Mouse (Mus musculus): ENCODE data around the gene Fam205c. TPM values are rescaled to one million over a fixed set of nuclear protein-coding genes. Genes with fewer than 3 reads are reported as not detected.

The Fam205c gene
- polyA plus RNA-seq (2016; fragmentation: Nextera tagmentation; extraction: Ambion mirVana): 1.1 TPM in 1 of 2 replicates, not detected in the other

GRCm38 (mm10) chr4:42874134-42874533 is at the start of gene Fam205c:
Gene Fam205c, minus strand, starts transcription at chr4:42874234.
- H3K27me3 ChIP-seq (ENCODE audit: insufficient read depth, poor library complexity, severe bottlenecking): peaks cover 11% of the 10 kb centered on the region; the same call in 1 of the 2 replicates
- H3K9me3 ChIP-seq: no peaks in the 10 kb centered on the region
- H3K27ac ChIP-seq: no peak within 1 kb of the TSS
- H3K36me3 ChIP-seq: no peaks in the 10 kb centered on the region
- no peak within 1 kb of the TSS for H3K4me3 ChIP-seq
- DNase-seq (ENCODE audit: low spot score): no peak
- 85% methylated on average over 7 of the region's 7 CpGs for WGBS
- H3K4me1 ChIP-seq (replicated peaks): no peaks in the 10 kb centered on the region

- H3K4me1 ChIP-seq (replicated peaks): peaks cover 6% of the 10 kb centered on the region
- H3K4me3 ChIP-seq: no peak overlapping the region
- H3K9me3 ChIP-seq: no peaks in the 10 kb centered on the region
- DNase-seq (ENCODE audit: low spot score): no peak
- WGBS: 88% methylated on average over 8 of the region's 8 CpGs
- no peaks in the 10 kb centered on the region for H3K36me3 ChIP-seq
- no peak overlapping the region for H3K27ac ChIP-seq
- peaks cover 31% of the 10 kb centered on the region for H3K27me3 ChIP-seq (ENCODE audit: insufficient read depth, poor library complexity, severe bottlenecking)
Measured at GRCm38 (mm10) chr4:42922461-42922860, 48.4 kb upstream of the Fam205c start.

DNA sequence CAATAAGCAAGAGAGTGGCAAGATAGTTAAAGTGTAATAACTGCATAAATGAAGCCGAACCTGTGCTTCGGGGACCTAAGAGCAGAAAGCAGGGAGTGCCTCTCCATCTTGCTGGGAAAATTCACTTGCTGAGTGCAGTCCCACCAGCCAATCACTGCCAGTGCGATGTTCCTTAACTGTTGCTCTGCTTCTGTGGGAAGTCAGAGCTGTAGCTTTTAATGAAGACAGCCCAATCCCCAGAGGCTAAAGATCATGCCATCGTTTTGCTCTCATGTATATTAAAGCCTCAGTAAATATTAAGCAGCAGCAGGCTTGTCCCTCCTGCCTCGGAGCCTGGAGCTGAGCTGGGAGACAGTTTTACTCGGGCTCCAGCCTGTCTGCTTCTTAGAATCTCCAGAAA is 48.0 kb upstream of the Fam205c start:
- H3K36me3 ChIP-seq: no peaks in the 10 kb centered on the region
- peaks cover 10% of the 10 kb centered on the region for H3K4me1 ChIP-seq (replicated peaks)
- peaks cover 35% of the 10 kb centered on the region for H3K27me3 ChIP-seq (ENCODE audit: insufficient read depth, poor library complexity, severe bottlenecking)
- WGBS: 77% methylated on average over 6 of the region's 6 CpGs
- H3K4me3 ChIP-seq: no peak overlapping the region
- H3K27ac ChIP-seq: no peak overlapping the region
- no peaks in the 10 kb centered on the region for H3K9me3 ChIP-seq
- DNase-seq (ENCODE audit: low spot score): no peak

DNA sequence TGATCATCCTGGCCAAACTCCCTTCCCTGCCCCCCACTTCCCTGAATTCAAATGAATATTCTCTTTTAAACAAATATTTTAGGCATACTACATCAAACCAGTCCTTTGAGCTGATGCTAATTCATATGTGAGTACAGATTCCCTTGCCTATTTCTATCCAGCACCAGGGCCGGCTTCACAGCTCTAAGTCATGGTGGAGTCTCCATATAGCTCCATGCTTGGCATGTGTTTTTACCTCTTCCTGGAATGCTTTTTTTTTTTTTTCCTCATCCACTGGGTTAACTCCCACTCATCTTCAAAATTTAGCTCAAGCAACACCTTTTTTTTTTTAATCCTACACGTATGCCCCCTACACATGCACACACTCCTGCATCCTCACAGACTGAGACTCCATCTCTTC is 47.5 kb upstream of the Fam205c start:
- Histone ChIP-seq H3K4me1 (replicated peaks) (peaks cover 13% of the 10 kb centered on the region), H3K27me3 (ENCODE audit: insufficient read depth, poor library complexity, severe bottlenecking) (peaks cover 39% of the 10 kb centered on the region), H3K4me3 (no peak overlapping the region), H3K27ac (no peak overlapping the region), H3K9me3 (no peaks in the 10 kb centered on the region), H3K36me3 (no peaks in the 10 kb centered on the region)
- 90% methylated on average over 2 of the region's 2 CpGs for WGBS
- no peak for DNase-seq (ENCODE audit: low spot score)

DNA sequence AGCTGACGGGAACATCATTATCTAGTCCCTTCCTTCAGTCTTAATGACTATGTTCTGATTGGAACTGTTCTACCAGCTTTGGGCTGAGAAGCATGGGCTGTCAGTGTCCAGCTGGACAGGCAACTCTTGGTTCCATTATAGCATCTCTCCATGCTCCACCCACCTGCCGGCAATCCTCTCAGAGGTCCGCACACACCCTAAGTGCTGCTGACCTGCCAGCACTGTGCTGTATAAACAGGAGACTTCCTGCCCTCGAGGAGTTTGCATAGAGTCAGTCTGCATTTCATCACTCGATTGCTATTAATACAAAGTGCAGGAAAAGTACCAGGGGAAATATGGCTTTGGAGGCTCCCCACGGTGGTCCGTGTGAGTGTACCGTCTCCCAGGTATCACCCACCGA is 46.7 kb upstream of the Fam205c start:
- Histone ChIP-seq H3K27ac (no peak overlapping the region), H3K9me3 (no peaks in the 10 kb centered on the region), H3K4me3 (no peak overlapping the region), H3K27me3 (ENCODE audit: insufficient read depth, poor library complexity, severe bottlenecking) (peaks cover 47% of the 10 kb centered on the region), H3K36me3 (no peaks in the 10 kb centered on the region), H3K4me1 (replicated peaks) (peaks cover 15% of the 10 kb centered on the region)
- WGBS: 85% methylated on average over 9 of the region's 9 CpGs
- DNase-seq (ENCODE audit: low spot score): no peak

- Histone ChIP-seq H3K27ac (peak overlapping the region; percentile 83), H3K36me3 (no peaks in the 10 kb centered on the region), H3K9me3 (no peaks in the 10 kb centered on the region), H3K4me3 (peak overlapping the region; percentile 68), H3K4me1 (replicated peaks) (peaks cover 14% of the 10 kb centered on the region), H3K27me3 (ENCODE audit: insufficient read depth, poor library complexity, severe bottlenecking) (peaks cover 54% of the 10 kb centered on the region)
- WGBS: 3% methylated on average over 26 of the region's 26 CpGs
- DNase-seq (ENCODE audit: low spot score): peak; percentile 30
Measured at GRCm38 (mm10) chr4:42917402-42917774, 43.4 kb upstream of the Fam205c start.

DNA sequence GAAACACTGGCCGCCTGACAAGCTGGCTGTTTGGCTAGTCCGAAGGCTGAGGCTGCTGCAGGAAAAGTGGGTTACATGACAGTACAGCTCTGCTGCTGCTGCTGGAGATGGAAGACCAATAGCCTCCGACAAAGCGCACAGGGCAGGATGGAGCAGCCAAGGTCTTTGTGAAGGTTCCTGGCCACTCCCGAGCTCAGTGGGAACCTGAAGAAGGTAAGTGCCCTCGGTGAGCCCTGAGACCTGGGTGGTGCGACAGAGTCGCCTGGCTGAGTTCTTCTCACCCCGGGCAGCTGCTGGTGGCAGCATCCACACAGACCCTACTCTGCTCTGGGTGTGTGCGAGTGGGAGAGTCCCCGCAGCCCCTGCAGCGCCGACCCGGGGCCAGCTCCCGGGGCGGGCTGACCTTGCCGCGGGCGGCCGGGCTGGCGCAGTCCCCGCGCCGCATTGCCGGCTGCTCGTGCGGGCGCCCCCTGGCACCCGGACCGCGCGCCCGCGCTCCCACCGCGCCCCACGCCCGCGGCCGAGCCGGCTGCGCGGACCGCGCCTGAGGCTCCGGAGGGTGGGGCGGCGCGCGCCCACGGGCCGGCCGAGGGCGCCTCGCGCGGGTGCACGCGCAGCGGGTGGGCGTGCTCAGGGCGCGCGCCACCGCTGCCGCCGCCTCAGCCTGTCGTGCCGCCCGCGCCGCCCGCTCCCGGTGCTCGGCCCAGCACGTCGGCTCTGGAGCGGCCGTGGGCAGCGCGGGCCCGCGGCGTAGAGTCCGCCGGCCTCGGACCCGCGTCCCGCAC is 42.8 kb upstream of the Fam205c start, which contains the start of gene Phf24:
Gene Phf24 (plus strand): TSS at position 44 of the 785 bp plus-strand sequence.
- DNase-seq (ENCODE audit: low spot score): peak; percentile 55
- Histone ChIP-seq H3K27me3 (ENCODE audit: insufficient read depth, poor library complexity, severe bottlenecking) (peaks cover 56% of the 10 kb centered on the region), H3K4me3 (peak within 1 kb of the TSS; percentile 68), H3K4me1 (replicated peaks) (peaks cover 13% of the 10 kb centered on the region), H3K27ac (peak within 1 kb of the TSS; percentile 83), H3K9me3 (no peaks in the 10 kb centered on the region), H3K36me3 (no peaks in the 10 kb centered on the region)
- 6% methylated on average over 90 of the region's 90 CpGs for WGBS

DNA sequence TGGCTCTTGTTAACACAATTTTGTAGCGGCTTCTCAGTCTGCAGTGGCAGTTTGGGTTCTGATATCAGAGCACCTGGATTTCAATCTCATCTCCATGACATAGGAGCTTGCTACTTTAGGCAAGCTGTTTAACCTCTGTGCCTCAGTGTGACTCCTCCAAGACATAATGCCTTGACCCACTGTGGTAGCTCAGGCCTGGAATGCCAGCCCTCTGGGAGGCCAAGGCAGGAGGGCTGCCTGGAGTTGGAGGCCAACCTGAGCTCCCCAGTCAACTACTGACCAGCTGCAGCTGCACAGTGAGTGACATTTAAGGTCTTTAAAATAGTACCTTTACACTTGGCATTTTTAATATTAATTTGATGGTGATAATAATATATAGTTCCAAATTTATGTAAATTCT is 41.9 kb upstream of the Fam205c start:
- Histone ChIP-seq H3K4me3 (no peak overlapping the region), H3K9me3 (no peaks in the 10 kb centered on the region), H3K36me3 (no peaks in the 10 kb centered on the region), H3K27ac (no peak overlapping the region), H3K4me1 (replicated peaks) (peaks cover 13% of the 10 kb centered on the region), H3K27me3 (ENCODE audit: insufficient read depth, poor library complexity, severe bottlenecking) (peaks cover 56% of the 10 kb centered on the region)
- WGBS: 60% methylated on average over 1 of the region's 1 CpGs
- peak; percentile 1 for DNase-seq (ENCODE audit: low spot score)

GRCm38 (mm10) chr4:42915311-42915710 is 41.3 kb upstream of the Fam205c start:
- WGBS: 85% methylated on average over 12 of the region's 12 CpGs
- Histone ChIP-seq H3K9me3 (no peaks in the 10 kb centered on the region), H3K4me1 (replicated peaks) (peaks cover 10% of the 10 kb centered on the region), H3K27ac (no peak overlapping the region), H3K27me3 (ENCODE audit: insufficient read depth, poor library complexity, severe bottlenecking) (peaks cover 56% of the 10 kb centered on the region), H3K36me3 (no peaks in the 10 kb centered on the region), H3K4me3 (no peak overlapping the region)
- peak; percentile 2 for DNase-seq (ENCODE audit: low spot score)

GRCm38 (mm10) chr4:42913391-42913790 is 39.4 kb upstream of the Fam205c start:
- Histone ChIP-seq H3K36me3 (no peaks in the 10 kb centered on the region), H3K27ac (no peak overlapping the region), H3K9me3 (no peaks in the 10 kb centered on the region), H3K4me1 (replicated peaks) (peaks cover 10% of the 10 kb centered on the region), H3K27me3 (ENCODE audit: insufficient read depth, poor library complexity, severe bottlenecking) (peaks cover 48% of the 10 kb centered on the region), H3K4me3 (no peak overlapping the region)
- 54% methylated on average over 10 of the region's 10 CpGs for WGBS
- DNase-seq (ENCODE audit: low spot score): no peak

DNA sequence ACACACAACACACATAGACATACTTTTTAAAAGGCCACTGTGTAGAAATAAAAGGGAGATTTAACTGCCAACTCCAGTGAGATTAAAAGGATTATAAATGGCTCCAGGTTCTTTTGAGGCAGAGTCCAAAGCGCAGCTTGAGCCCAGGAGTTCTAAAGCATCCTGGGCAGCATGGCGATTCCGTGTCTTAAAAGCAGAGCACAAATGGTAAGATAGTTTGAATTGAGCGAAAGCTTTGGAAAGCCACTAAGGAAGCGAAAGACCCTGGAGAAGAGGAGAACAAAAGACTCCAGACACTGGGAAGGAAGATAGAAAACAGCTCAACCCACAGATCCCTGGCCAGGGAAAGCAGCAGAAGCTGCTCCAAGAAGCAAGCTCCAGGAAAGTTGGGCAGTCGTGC is 30.9 kb upstream of the Fam205c start:
- Histone ChIP-seq H3K27me3 (ENCODE audit: insufficient read depth, poor library complexity, severe bottlenecking) (no peaks in the 10 kb centered on the region), H3K4me1 (replicated peaks) (no peaks in the 10 kb centered on the region), H3K27ac (no peak overlapping the region), H3K36me3 (no peaks in the 10 kb centered on the region), H3K9me3 (no peaks in the 10 kb centered on the region), H3K4me3 (no peak overlapping the region)
- DNase-seq (ENCODE audit: low spot score): no peak
- WGBS: 79% methylated on average over 6 of the region's 6 CpGs

GRCm38 (mm10) chr4:42904523-42904922 is 30.5 kb upstream of the Fam205c start:
- Histone ChIP-seq H3K27me3 (ENCODE audit: insufficient read depth, poor library complexity, severe bottlenecking) (no peaks in the 10 kb centered on the region), H3K36me3 (no peaks in the 10 kb centered on the region), H3K27ac (no peak overlapping the region), H3K4me3 (no peak overlapping the region), H3K4me1 (replicated peaks) (no peaks in the 10 kb centered on the region), H3K9me3 (no peaks in the 10 kb centered on the region)
- WGBS: 88% methylated on average over 3 of the region's 3 CpGs
- no peak for DNase-seq (ENCODE audit: low spot score)

- H3K9me3 ChIP-seq: no peaks in the 10 kb centered on the region
- H3K27me3 ChIP-seq (ENCODE audit: insufficient read depth, poor library complexity, severe bottlenecking): no peaks in the 10 kb centered on the region
- no peak overlapping the region for H3K27ac ChIP-seq
- 96% methylated on average over 1 of the region's 1 CpGs for WGBS
- no peak for DNase-seq (ENCODE audit: low spot score)
- no peaks in the 10 kb centered on the region for H3K36me3 ChIP-seq
- H3K4me3 ChIP-seq: no peak overlapping the region
- peaks cover 3% of the 10 kb centered on the region for H3K4me1 ChIP-seq (replicated peaks)
Measured at GRCm38 (mm10) chr4:42903942-42904341, 29.9 kb upstream of the Fam205c start.

Measured in hindbrain, embryonic 10.5 days (tissue).